Mouse (Mus musculus): ENCODE measurements around the gene Rars2. TPM values are rescaled to one million over a fixed set of nuclear protein-coding genes. Genes with fewer than 3 reads are reported as not detected.
A peak's percentile ranks its signal among the peaks of the same experiment; 100 is the strongest.

Gene Rars2
- polyA plus RNA-seq, 1 experiment from 2014 or later, result 82.5 TPM

- H3K27ac ChIP-seq (ENCODE audit: low read depth, low read length), result no peak overlapping the region
- DNase-seq (ENCODE audit: low spot score) (no peak), ATAC-seq (replicated peaks; ENCODE audit: low FRiP score) (no peak)
- 95% methylated on average over 10 of the region's 10 CpGs for WGBS
- H3K9me3 ChIP-seq (ENCODE audit: control insufficient read depth, low read length), result no peaks in the 10 kb centered on the region
- H3K4me3 ChIP-seq (ENCODE audit: low read depth, low read length), result no peak overlapping the region
- H3K4me1 ChIP-seq (replicated peaks; ENCODE audit: control insufficient read depth, insufficient read depth, low read length), result no peaks in the 10 kb centered on the region
- H3K27me3 ChIP-seq (ENCODE audit: control insufficient read depth, insufficient read depth, low read length), result no peaks in the 10 kb centered on the region
- no peak overlapping the region for H3K9ac ChIP-seq (ENCODE audit: low read length)
- H3K36me3 ChIP-seq (ENCODE audit: control insufficient read depth, insufficient read depth, low read length), result peaks cover 4% of the 10 kb centered on the region
- no peak overlapping the region for H3K4me2 ChIP-seq (ENCODE audit: low read depth, low read length, severe bottlenecking)
Observed at GRCm38 (mm10) chr4:34656101-34656500, 41.3 kb downstream of the Rars2 start.

GRCm38 (mm10) chr4:34659012-34659411 lies 44.3 kb downstream of the Rars2 start:
- no peak overlapping the region for H3K27ac ChIP-seq (ENCODE audit: low read depth, low read length)
- DNase-seq (ENCODE audit: low spot score) (no peak), ATAC-seq (replicated peaks; ENCODE audit: low FRiP score) (no peak)
- H3K9me3 ChIP-seq (ENCODE audit: control insufficient read depth, low read length), result no peaks in the 10 kb centered on the region
- no peaks in the 10 kb centered on the region for H3K4me1 ChIP-seq (replicated peaks; ENCODE audit: control insufficient read depth, insufficient read depth, low read length)
- no peak overlapping the region for H3K4me3 ChIP-seq (ENCODE audit: low read depth, low read length)
- H3K36me3 ChIP-seq (ENCODE audit: control insufficient read depth, insufficient read depth, low read length), result peaks cover 4% of the 10 kb centered on the region
- H3K4me2 ChIP-seq (ENCODE audit: low read depth, low read length, severe bottlenecking), result no peak overlapping the region
- H3K9ac ChIP-seq (ENCODE audit: low read length), result no peak overlapping the region
- no peaks in the 10 kb centered on the region for H3K27me3 ChIP-seq (ENCODE audit: control insufficient read depth, insufficient read depth, low read length)
- WGBS, result 89% methylated on average over 2 of the region's 2 CpGs

DNA sequence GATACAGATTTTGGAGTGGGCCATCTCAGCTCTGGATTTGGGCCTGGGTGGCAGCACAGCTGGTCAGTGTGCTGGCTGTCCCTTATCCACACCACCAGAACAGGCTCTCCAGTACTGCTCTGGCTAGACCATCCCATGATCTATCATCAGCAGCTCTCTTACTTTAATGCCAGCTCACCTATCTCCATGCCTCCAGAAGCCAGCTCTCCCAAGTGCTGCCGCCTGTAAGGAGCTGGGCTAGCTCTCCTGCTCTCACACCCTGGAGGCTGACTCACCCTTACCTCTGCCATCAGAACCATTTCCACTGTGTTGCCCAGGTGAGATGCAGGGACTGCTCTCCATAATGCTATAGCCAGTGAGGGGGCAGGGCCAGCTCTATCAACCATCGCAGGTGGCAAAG lies 46.8 kb downstream of the Rars2 start:
- Histone ChIP-seq H3K36me3 (ENCODE audit: control insufficient read depth, insufficient read depth, low read length) (peaks cover 1% of the 10 kb centered on the region; the same call in 1 of the 2 replicates), H3K27me3 (ENCODE audit: control insufficient read depth, insufficient read depth, low read length) (no peaks in the 10 kb centered on the region), H3K4me1 (replicated peaks; ENCODE audit: control insufficient read depth, insufficient read depth, low read length) (no peaks in the 10 kb centered on the region), H3K4me3 (ENCODE audit: low read depth, low read length) (no peak overlapping the region), H3K9ac (ENCODE audit: low read length) (no peak overlapping the region), H3K4me2 (ENCODE audit: low read depth, low read length, severe bottlenecking) (no peak overlapping the region), H3K27ac (ENCODE audit: low read depth, low read length) (no peak overlapping the region), H3K9me3 (ENCODE audit: control insufficient read depth, low read length) (no peaks in the 10 kb centered on the region)
- no peak for DNase-seq (ENCODE audit: low spot score)
- ATAC-seq (replicated peaks; ENCODE audit: low FRiP score), result no peak
- whole genome bisulfite sequencing, result 98% methylated on average over 2 of the region's 2 CpGs

GRCm38 (mm10) chr4:34661927-34662326 lies 47.2 kb downstream of the Rars2 start:
- Histone ChIP-seq H3K9ac (ENCODE audit: low read length) (no peak overlapping the region), H3K27ac (ENCODE audit: low read depth, low read length) (no peak overlapping the region), H3K36me3 (ENCODE audit: control insufficient read depth, insufficient read depth, low read length) (peaks cover 3% of the 10 kb centered on the region; the same call in 1 of the 2 replicates), H3K4me3 (ENCODE audit: low read depth, low read length) (no peak overlapping the region), H3K4me1 (replicated peaks; ENCODE audit: control insufficient read depth, insufficient read depth, low read length) (no peaks in the 10 kb centered on the region), H3K4me2 (ENCODE audit: low read depth, low read length, severe bottlenecking) (no peak overlapping the region), H3K9me3 (ENCODE audit: control insufficient read depth, low read length) (no peaks in the 10 kb centered on the region), H3K27me3 (ENCODE audit: control insufficient read depth, insufficient read depth, low read length) (no peaks in the 10 kb centered on the region)
- DNase-seq (ENCODE audit: low spot score) (no peak), ATAC-seq (replicated peaks; ENCODE audit: low FRiP score) (no peak)
- 87% methylated on average over 6 of the region's 6 CpGs for WGBS

DNA sequence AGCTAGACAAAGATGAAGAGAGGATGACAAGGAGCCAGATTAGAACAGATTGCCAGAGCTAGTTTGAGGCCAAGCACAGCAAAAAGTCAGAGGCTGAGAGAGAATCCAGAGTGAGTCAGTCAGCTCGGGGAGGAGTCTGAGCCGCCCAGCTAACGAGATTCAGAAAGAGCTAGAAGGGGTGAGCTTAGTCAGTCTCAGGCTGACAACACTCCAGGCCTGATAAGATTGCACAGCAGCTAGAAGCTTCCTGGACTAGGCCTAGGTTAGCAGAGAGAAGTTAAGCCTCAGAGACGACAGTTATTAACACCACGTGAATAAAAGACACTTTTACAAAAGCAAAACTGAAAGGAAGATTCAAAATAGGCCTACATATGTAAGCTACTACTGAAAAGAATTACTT lies 53.2 kb downstream of the Rars2 start:
- no peaks in the 10 kb centered on the region for H3K4me1 ChIP-seq (replicated peaks; ENCODE audit: control insufficient read depth, insufficient read depth, low read length)
- peaks cover 3% of the 10 kb centered on the region; the same call in 1 of the 2 replicates for H3K36me3 ChIP-seq (ENCODE audit: control insufficient read depth, insufficient read depth, low read length)
- H3K9me3 ChIP-seq (ENCODE audit: control insufficient read depth, low read length), result no peaks in the 10 kb centered on the region
- 89% methylated on average over 5 of the region's 5 CpGs for WGBS
- DNase-seq (ENCODE audit: low spot score) (no peak), ATAC-seq (replicated peaks; ENCODE audit: low FRiP score) (no peak)
- no peak overlapping the region for H3K27ac ChIP-seq (ENCODE audit: low read depth, low read length)
- no peak overlapping the region for H3K9ac ChIP-seq (ENCODE audit: low read length)
- H3K27me3 ChIP-seq (ENCODE audit: control insufficient read depth, insufficient read depth, low read length), result no peaks in the 10 kb centered on the region
- H3K4me3 ChIP-seq (ENCODE audit: low read depth, low read length), result no peak overlapping the region
- H3K4me2 ChIP-seq (ENCODE audit: low read depth, low read length, severe bottlenecking), result no peak overlapping the region

- ATAC-seq (replicated peaks; ENCODE audit: low FRiP score), result no peak
- Histone ChIP-seq H3K27me3 (ENCODE audit: control insufficient read depth, insufficient read depth, low read length) (no peaks in the 10 kb centered on the region), H3K4me1 (replicated peaks; ENCODE audit: control insufficient read depth, insufficient read depth, low read length) (no peaks in the 10 kb centered on the region), H3K9me3 (ENCODE audit: control insufficient read depth, low read length) (no peaks in the 10 kb centered on the region), H3K36me3 (ENCODE audit: control insufficient read depth, insufficient read depth, low read length) (no peaks in the 10 kb centered on the region; the same call in 1 of the 2 replicates), H3K4me3 (ENCODE audit: low read depth, low read length) (no peak overlapping the region), H3K9ac (ENCODE audit: low read length) (no peak overlapping the region), H3K4me2 (ENCODE audit: low read depth, low read length, severe bottlenecking) (no peak overlapping the region), H3K27ac (ENCODE audit: low read depth, low read length) (no peak overlapping the region)
- WGBS, result 95% methylated on average over 5 of the region's 5 CpGs
- DNase-seq (ENCODE audit: low spot score), result no peak
Observed at GRCm38 (mm10) chr4:34673721-34674120, 59.0 kb downstream of the Rars2 start.

- H3K9me3 ChIP-seq (ENCODE audit: control insufficient read depth, low read length), result no peaks in the 10 kb centered on the region
- no peak overlapping the region for H3K9ac ChIP-seq (ENCODE audit: low read length)
- DNase-seq (ENCODE audit: low spot score) (no peak), ATAC-seq (replicated peaks; ENCODE audit: low FRiP score) (no peak)
- H3K27me3 ChIP-seq (ENCODE audit: control insufficient read depth, insufficient read depth, low read length), result no peaks in the 10 kb centered on the region
- no peaks in the 10 kb centered on the region for H3K4me1 ChIP-seq (replicated peaks; ENCODE audit: control insufficient read depth, insufficient read depth, low read length)
- no peak overlapping the region for H3K4me3 ChIP-seq (ENCODE audit: low read depth, low read length)
- 83% methylated on average over 5 of the region's 5 CpGs for WGBS
- no peak overlapping the region for H3K27ac ChIP-seq (ENCODE audit: low read depth, low read length)
- H3K4me2 ChIP-seq (ENCODE audit: low read depth, low read length, severe bottlenecking), result no peak overlapping the region
- H3K36me3 ChIP-seq (ENCODE audit: control insufficient read depth, insufficient read depth, low read length), result no peaks in the 10 kb centered on the region; the same call in 1 of the 2 replicates
Observed at GRCm38 (mm10) chr4:34680530-34680929, 65.8 kb downstream of the Rars2 start.

DNA sequence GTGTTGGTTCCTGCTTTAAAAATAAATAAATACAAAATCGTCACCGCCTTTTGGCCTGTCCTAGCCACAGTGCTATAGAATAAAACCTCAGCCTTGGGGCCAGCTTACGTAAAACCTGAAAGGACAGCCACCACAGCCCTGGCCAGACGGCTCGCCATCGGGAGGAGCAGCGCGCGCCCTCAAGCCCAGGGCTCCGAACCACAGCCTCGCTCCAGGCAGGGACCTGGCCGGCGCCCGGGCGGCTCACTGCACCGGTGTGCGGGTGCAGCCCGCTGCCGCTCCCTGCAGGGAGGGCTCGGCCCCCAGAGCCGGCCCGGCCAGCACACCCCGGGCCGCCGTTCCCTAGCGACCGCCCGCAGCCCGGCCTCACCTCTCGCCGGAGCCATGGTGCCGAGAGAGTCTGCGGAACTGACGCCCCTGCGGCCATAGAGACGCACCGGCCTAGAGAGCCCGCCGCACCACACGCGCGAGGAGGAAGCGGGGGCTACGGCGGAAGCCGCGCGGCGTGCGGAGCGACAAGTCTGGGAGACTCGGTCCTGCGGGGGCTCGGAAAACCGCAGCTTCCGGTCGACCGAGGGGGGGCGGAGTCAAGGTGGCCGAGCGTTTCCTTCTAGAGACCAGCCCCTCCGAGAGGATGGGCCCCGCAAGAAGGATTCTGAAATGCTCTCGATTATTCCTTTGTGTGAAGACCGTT lies 72.3 kb downstream of the Rars2 start, which contains the start of gene Slc35a1:
Gene Slc35a1, minus strand, starts transcription at position 565 of the 694 bp plus-strand sequence.
- Histone ChIP-seq H3K4me2 (ENCODE audit: low read depth, low read length, severe bottlenecking) (peak within 1 kb of the TSS; percentile 50), H3K36me3 (ENCODE audit: control insufficient read depth, insufficient read depth, low read length) (no peaks in the 10 kb centered on the region; the same call in 1 of the 2 replicates), H3K4me3 (ENCODE audit: low read depth, low read length) (peak within 1 kb of the TSS; percentile 92), H3K27ac (ENCODE audit: low read depth, low read length) (peak within 1 kb of the TSS; percentile 92), H3K4me1 (replicated peaks; ENCODE audit: control insufficient read depth, insufficient read depth, low read length) (no peaks in the 10 kb centered on the region), H3K9ac (ENCODE audit: low read length) (peak within 1 kb of the TSS; percentile 96), H3K9me3 (ENCODE audit: control insufficient read depth, low read length) (no peaks in the 10 kb centered on the region), H3K27me3 (ENCODE audit: control insufficient read depth, insufficient read depth, low read length) (no peaks in the 10 kb centered on the region)
- under 1% methylated on average over 65 of the region's 65 CpGs for WGBS
- DNase-seq (ENCODE audit: low spot score) (peak; percentile 95), ATAC-seq (replicated peaks; ENCODE audit: low FRiP score) (peak; percentile 97)

GRCm38 (mm10) chr4:34688021-34688420 lies 73.3 kb downstream of the Rars2 start:
- H3K27me3 ChIP-seq (ENCODE audit: control insufficient read depth, insufficient read depth, low read length), result no peaks in the 10 kb centered on the region
- no peak for DNase-seq (ENCODE audit: low spot score)
- H3K27ac ChIP-seq (ENCODE audit: low read depth, low read length), result no peak overlapping the region
- no peak for ATAC-seq (replicated peaks; ENCODE audit: low FRiP score)
- H3K4me1 ChIP-seq (replicated peaks; ENCODE audit: control insufficient read depth, insufficient read depth, low read length), result no peaks in the 10 kb centered on the region
- H3K9me3 ChIP-seq (ENCODE audit: control insufficient read depth, low read length), result no peaks in the 10 kb centered on the region
- H3K4me2 ChIP-seq (ENCODE audit: low read depth, low read length, severe bottlenecking), result no peak overlapping the region
- no peak overlapping the region for H3K9ac ChIP-seq (ENCODE audit: low read length)
- no peak overlapping the region for H3K4me3 ChIP-seq (ENCODE audit: low read depth, low read length)
- no peaks in the 10 kb centered on the region for H3K36me3 ChIP-seq (ENCODE audit: control insufficient read depth, insufficient read depth, low read length)
- WGBS, result 78% methylated on average over 3 of the region's 3 CpGs

All from forebrain, embryonic 11.5 days (tissue).